Mouse (Mus musculus) layer of hippocampus, adult 8-10 months (tissue): ENCODE measurements around the gene Tlnrd1. TPM values are rescaled to one million over a fixed set of nuclear protein-coding genes. Genes with fewer than 3 reads are reported as not detected.

Experiments used
- DNase-seq, 2 experiments: peaks; one replicate each; pipeline ENCODE4 v3.0.0; 2022; ENCODE audit warnings: low spot score in 2 of 2
- total RNA-seq, 4 experiments: library from RNA; stranded (reverse); gene quantifications; 2 replicates each; pipeline ENCODE4 v1.2.4; 2022

Tlnrd1 gene
- total RNA-seq, 4 experiments from 2014 or later: 18.6 to 20.7 (median 20.1) TPM

GRCm38 (mm10) chr7:83847187-83848075, 36.7 kb downstream of the Tlnrd1 start:
- DNase-seq: no peak

GRCm38 (mm10) chr7:83844807-83845206, 39.3 kb downstream of the Tlnrd1 start:
- DNase-seq: no peak

- no peak for DNase-seq
These were observed 41.4 kb downstream of the Tlnrd1 start for GRCm38 (mm10) chr7:83842486-83843259.

GRCm38 (mm10) chr7:83840076-83840475, 44.0 kb downstream of the Tlnrd1 start:
- DNase-seq: no peak

GRCm38 (mm10) chr7:83838525-83839224, 45.4 kb downstream of the Tlnrd1 start:
- no peak for DNase-seq

Other genes with a start within 250 kb of the Tlnrd1 start
- gene Il16, start 138.6 kb downstream of the Tlnrd1 start, total RNA-seq: 10 to 100 TPM; 48.4 to 58.4 (median 54.1) TPM
- 1 to 10 TPM; 1.2 to 2.2 (median 1.8) TPM for gene Cfap161, start 89.4 kb downstream of the Tlnrd1 start, total RNA-seq
- gene Mesd, start 161 bp upstream of the Tlnrd1 start, total RNA-seq: 10 to 100 TPM; 65.0 to 75.1 (median 68.2) TPM
- gene Cemip, start 202.2 kb upstream of the Tlnrd1 start, total RNA-seq: 10 to 100 TPM; 17.3 to 23.1 (median 20.9) TPM